Mouse (Mus musculus): Measurements from ENCODE around the gene Ppp1r8.

The Ppp1r8 gene

DNA sequence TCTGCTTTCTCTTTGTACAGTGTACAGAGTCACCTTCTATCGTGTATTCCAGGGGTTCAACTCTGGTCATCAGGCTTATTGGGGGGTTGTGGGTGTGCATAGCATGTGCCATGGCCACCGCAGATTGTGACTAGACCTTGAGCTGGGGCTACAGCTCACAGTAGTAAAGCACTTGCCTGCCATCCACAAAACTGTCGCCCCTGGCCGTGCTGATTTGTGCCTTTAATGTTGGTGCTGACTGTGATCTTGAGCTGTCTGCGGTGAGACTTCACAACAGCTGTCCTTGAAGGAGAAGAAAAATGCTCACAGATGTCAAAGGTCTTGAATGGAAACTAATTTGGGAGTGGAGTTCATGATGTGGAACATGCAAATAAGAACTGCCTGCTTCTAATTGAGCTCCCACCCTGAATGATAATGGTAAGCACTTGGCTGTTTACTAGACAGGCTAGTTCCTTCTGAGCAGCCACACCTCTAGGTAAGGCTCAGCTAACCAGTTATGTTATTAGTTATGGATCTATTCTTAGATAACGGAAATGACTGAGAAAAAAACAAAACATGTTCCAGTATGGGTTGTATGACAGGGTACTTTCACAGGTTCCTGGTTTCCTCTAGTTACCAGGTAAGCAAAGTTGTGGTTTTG is 64.3 kb downstream of the Ppp1r8 start:
- no peak for DNase-seq (ENCODE audit: low read depth, low spot score)
